26 mouse cellular contexts compared by ENCODE assay signal in the genomic region with DNA sequence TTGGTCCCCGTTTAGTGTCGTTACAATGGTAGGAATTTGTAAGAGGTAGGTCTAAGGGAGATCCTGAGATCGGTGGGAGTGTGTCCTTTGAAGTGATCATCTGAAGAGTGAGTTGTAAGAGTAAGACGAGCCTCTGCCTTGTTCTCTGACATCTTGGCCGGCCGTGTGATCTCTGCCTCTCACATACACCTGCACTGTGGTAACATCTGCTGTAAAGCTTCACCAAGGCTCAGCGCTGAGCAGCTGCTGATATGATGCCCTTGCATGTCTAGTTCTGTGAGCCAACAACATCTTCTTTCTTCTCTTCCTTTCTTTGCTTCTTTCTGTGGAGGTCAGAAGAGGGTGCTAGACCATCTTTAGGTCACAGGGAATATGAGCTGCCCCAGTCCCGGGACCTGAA. TPM values are rescaled to one million over a fixed set of nuclear protein-coding genes. Genes with fewer than 3 reads are reported as not detected.
A peak's percentile ranks its signal among the peaks of the same experiment; 100 is the strongest.
DNase-seq lines count a peak whose midpoint lies in the region; TF ChIP-seq lines count a peak whose summit lies in the region.
"Had no signal": no experiment of that assay in that cellular context is flagged by ENCODE, and none has a peak within 500 bp of the region (broad histone marks: within the 10 kb centered on the region; RNA-seq: fewer than 3 reads in every experiment).

No protein-coding gene starts in this region.

- H3K27ac ChIP-seq in cerebellum, adult 2 months (ENCODE audit: insufficient read depth, low read length): no peak overlapping the region
- H3K27ac ChIP-seq: embryonic facial prominence, embryonic 12.5 days; embryonic facial prominence, embryonic 15.5 days; gastrocnemius, adult 2 months; heart, embryonic 15.5 days; hindbrain, embryonic 14.5 days; hindbrain, postnatal 0 days had no signal

- no peaks in the 10 kb centered on the region for H3K4me1 ChIP-seq in cerebellum, adult 2 months (ENCODE audit: control insufficient read depth, insufficient read depth, low read length)
- H3K4me1 ChIP-seq: embryonic facial prominence, embryonic 12.5 days; embryonic facial prominence, embryonic 15.5 days; heart, embryonic 12.5 days; heart, embryonic 15.5 days had no signal

- no peaks in the 10 kb centered on the region for H3K27me3 ChIP-seq in cerebellum, adult 2 months (ENCODE audit: control insufficient read depth, insufficient read depth, low read length)
- H3K27me3 ChIP-seq: CH12.LX; embryonic facial prominence, embryonic 12.5 days; embryonic facial prominence, embryonic 15.5 days; heart, embryonic 12.5 days; heart, embryonic 15.5 days; Patski had no signal

- no peak overlapping the region for H3K4me3 ChIP-seq in cerebellum, adult 2 months (replicated peaks; ENCODE audit: insufficient read depth, low read depth, low read length)
- H3K4me3 ChIP-seq: embryonic facial prominence, embryonic 12.5 days; embryonic facial prominence, embryonic 15.5 days; gastrocnemius, adult 2 months; heart, embryonic 12.5 days; heart, embryonic 15.5 days had no signal

- whole genome bisulfite sequencing in cerebellum, adult 2 months: 82% methylated on average over 8 of the region's 8 CpGs

- DNase-seq in thymus, adult 18-20 months: peak; percentile 17 to 39
- peak; percentile 71 for DNase-seq in thymus, postnatal 0 days (ENCODE audit: low spot score)
- DNase-seq in thymus, postnatal 25 days: peak; percentile 40
- DNase-seq in cerebellum, adult 2 months: no peak
- DNase-seq in lung, postnatal 36 days: no peak
- DNase-seq in adipocyte (ENCODE audit: low spot score): no peak
- DNase-seq: adrenal gland, adult 2 months; adrenal gland, postnatal 25 days; B cell, adult 2 months; cerebellum, adult 11-12 months; cerebellum, adult 9-10 months; cerebellum, postnatal 25 days; forebrain, postnatal 0 days; gastrocnemius, adult 2 months; gastrocnemius, postnatal 14 days; heart, adult 18-20 months; heart, postnatal 10 days; heart, postnatal 4 days had no signal

- no peak for TF ChIP-seq POLR2A in cerebellum, adult 2 months (IDR thresholded peaks at IDR 0.05; ENCODE audit: borderline replicate concordance, insufficient read depth, low read length)

- no peak for TF ChIP-seq CTCF in cerebellum, adult 2 months (IDR thresholded peaks at IDR 0.05; ENCODE audit: borderline replicate concordance, insufficient read depth, low read depth, low read length)

RNA-seq across cellular contexts. Expression of gene Rad51b, which starts 41.7 kb away (rescaled TPM):
- 4.6 and 4.8 TPM in 2 replicates for polyA plus RNA-seq in thymus, postnatal 0 days (2015; fragmentation: Nextera tagmentation; extraction: Ambion mirVana)
- polyA plus RNA-seq in cerebellum, adult 2 months (2012; rRNA removed): 0.23 and 0.44 TPM in 2 replicates

RNA-seq across cellular contexts. Expression of gene Zfyve26, which starts 42.7 kb away (rescaled TPM):
- 8.1 and 11.9 TPM in 2 replicates for polyA plus RNA-seq in thymus, postnatal 0 days (2015; fragmentation: Nextera tagmentation; extraction: Ambion mirVana)
- 32.1 and 38.4 TPM in 2 replicates for polyA plus RNA-seq in cerebellum, adult 2 months (2012; rRNA removed)

Comparison
In these comparisons a context has a peak if more than half of its experiments do, and no peak if none do; other contexts are left out.
1. DNase-seq: peak in thymus, adult 18-20 months (2 of 2), thymus, postnatal 0 days (single experiment) and thymus, postnatal 25 days (single experiment); none in cerebellum, adult 2 months (0 of 2), lung, postnatal 36 days (single experiment) and adipocyte (single experiment).